Mouse (Mus musculus): ENCODE data around the gene Plppr1.
"Not testable (repeated sequence)": the region's sequence is repeated elsewhere in the genome, so short reads cannot be mapped to it uniquely, and the experiment has no call there.

DNA sequence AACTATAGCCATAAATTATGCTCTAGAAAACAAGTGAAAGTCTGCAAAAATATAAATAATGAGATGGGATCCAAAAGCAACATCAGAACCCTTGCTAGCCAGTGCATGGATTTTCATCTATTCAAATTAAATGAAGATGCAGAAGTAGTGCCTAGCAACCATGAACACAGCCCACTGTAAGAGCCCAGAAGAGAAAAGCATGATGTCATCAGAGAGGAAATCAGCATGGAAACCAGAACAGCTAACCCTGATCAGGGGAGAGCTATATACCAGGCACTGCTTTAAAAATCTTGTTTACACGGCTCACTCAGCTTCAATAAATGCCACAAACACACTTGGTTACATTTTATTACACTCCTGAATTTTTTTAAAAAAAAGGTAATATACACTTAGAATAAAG lies 288.9 kb downstream of the Plppr1 start:
- TF ChIP-seq GATA1 (IDR thresholded peaks at IDR 0.05; ENCODE audit: borderline replicate concordance, low read length); FLI1 (IDR thresholded peaks at IDR 0.05; ENCODE audit: low read length): not testable (repeated sequence)

Data from megakaryocyte, embryonic 14.5 days (primary cell).